Mouse (Mus musculus): ENCODE measurements at regions not wholly inside any gene's neighbourhood (a gene's known extent, or its start where the extent isn't known, plus 50 kb on each side); places are given as distances from the start of the nearest gene placed in this dataset.

DNA sequence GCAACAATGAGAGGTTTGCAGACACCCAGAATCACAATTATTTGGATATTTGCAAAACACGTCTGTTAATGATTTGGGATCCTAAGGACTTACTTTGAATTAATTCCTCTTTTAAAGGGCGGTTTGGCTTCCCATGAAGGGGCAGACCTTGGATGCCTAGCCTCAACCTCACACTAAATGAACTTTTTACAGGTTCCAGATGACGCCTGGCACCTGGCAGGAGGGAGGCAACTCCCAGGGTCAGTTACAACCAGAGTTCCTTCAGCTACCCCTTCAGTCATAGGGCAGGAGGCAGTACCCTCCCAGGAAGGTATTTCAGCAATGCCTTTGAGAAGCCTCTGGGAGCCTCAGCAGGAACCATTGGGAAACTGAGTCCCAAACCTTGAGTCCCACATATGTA is 57.9 kb upstream of the Stx18 start:
- no peak for DNase-seq (ENCODE audit: low spot score)

DNA sequence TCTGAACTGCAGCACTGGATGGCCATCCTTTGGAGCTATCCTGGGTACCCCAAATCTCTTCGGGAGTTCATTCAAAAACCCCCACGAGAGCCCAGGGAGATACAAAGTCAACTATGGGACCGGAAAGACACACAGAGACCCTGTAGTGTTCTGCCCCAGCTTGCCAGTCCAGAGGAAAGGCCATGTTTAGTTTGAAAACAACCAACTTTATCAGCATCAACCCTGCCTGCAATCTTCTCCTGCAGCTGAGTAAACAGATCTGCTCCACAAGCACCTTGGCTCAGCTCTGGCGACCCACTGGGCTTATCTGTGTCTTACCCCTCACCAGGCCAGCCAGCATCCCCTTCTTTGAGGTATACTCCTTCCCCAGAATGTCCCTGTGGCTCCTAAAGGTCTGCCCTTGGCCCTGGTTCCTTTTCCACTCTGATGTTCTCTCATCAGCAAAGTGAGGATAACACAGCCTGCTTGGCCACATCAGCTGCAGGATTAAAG is 61.6 kb upstream of the Stx18 start:
- DNase-seq (ENCODE audit: low spot score), result no peak

DNA sequence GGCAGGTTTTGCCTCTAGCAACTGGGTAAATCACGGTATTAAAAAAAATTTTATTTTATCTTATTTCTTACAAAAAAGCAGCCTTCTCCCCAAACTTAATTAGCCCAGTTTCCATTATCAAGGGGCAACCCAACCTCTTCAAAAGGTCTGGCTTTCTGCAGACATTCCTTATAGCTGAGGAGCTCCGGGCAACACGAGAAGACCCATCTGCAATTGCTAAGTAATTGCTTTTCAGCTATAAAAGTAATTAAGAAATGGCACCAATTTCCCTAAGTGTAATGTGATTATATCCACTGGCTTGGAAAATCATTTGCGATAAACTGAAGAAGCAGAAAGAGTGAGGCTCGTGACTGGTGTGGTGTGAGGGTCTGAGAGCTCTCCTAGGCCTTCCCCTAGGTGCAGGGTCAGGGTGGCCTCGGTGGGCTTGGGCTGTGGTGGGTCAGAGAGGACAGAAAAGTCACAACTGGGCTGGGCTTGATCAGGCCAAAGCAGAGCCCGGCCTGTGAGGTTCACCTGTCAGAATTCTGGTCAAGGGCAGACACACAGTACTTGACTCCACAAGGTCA is 65.5 kb upstream of the Stx18 start:
- DNase-seq (ENCODE audit: low spot score), result no peak

DNA sequence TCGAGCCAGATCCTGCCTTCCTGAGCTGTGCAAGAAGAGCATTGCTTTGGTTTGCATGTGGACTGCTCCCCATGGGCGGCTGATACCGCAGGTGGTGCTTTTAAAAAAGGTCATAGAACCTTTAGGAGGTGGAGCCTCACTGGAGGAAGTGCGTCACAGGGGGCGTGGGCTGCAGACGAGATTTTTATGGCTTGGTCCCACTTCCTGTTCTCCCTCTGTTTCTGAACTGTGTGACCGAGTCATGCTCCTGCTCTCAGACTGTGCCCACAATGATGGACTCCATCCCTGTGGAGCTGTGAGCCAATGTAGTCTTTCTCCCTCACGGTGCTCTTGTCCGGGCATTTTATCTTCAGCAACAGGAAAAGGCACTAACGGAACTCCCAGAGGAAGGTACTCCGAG is 66.8 kb upstream of the Stx18 start:
- no peak for DNase-seq (ENCODE audit: low spot score)

DNA sequence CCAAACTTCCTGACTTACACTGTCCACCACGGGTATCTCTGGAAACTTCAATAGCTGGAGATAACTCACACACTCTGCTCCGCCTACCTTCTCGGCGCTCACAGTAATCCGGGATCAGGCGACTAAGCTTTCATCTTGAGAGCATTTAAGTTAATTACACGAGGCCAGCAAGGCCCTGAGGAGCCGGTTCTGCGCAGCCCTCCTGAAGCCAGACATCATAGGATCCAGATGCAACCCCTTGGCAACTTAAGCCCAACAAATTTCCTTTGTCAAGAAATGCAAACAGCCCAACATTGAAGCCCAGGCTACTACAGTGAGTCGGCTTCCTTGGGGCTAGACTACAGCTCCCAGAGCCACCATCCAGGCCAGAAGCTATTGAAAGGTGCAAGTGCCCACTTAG is 69.9 kb upstream of the Stx18 start:
- no peak for DNase-seq (ENCODE audit: low spot score)

DNA sequence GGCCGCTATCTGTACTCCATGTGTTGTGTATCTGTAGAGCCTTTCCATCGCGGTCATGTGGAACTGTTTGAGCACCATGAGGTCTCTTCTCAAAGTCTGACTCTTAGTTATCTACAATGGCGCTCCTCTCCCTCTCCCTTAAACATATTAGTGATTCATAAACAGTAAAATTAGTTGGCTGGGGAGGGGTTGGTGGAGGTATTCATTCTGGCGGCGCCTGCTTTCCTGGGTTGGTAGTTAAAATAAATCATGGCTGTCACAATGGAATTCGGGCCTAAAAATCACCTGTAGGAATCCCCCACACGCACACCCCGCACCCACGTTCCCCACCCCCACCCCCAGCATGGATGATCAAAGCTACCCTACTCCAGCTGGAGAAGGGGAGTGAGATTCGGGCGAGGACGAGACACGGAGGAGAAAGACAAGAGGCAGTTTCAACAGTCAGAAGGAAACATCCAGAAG is 70.6 kb upstream of the Stx18 start:
- no peak for DNase-seq (ENCODE audit: low spot score)

DNA sequence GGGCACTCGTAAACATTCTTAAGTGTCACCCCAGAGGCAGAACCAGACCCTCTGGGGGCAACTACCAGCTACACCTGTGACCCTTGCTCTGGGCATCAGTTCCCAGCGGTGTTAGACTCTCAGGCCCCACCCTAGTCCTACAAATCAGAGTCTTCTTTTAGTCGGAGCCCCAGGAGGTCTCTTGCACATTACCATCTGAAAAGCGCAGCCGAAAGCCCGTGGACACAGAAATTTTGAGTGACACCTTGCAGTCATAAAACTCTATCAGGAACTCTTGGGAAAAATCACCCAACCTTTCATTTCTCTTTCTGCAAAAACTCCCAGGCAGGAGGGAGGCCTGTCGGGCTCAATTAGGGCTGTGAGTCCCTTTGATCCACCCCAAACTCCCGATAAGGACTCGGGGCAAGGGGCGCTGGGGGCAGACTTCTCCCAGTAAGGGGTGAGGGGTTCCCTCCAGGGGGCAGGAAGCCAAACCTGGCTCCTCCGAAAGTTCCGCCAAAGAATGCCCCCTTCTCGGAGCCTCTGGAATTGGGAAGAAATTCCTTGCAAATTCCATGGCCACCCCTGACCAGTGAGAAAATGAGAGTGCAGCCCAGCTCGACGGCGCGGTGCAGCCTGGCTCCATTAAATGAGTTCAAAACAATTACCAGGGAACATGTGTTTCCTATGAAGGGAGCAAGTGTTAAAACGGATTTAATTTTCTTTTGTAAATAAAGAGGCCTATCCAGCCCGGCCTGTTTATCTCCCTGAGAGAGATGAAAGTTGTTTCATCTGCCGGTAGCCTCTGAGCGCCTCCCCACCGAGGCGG is 71.2 kb upstream of the Stx18 start:
- no peak for DNase-seq (ENCODE audit: low spot score)

DNA sequence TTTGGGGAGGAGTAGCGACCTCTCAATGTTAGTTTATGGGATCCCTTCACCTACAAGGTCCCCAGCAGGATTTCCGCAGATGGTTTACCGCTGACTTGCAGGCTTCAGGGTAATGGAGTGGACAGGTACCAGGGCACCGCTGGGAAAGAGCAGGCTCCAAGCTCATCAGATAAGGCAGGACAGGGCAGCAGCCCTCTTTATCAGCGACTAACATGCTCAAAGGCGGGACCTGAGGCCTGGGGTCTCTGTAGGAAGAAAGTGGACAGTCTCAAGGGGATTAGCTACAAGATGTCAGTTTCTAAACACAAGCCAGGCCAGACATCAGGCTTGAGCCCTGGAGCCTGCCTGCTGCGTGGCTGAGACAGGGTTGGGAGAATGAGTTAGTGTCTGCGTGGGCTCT is 74.9 kb upstream of the Stx18 start:
- no peak for DNase-seq (ENCODE audit: low spot score)

DNA sequence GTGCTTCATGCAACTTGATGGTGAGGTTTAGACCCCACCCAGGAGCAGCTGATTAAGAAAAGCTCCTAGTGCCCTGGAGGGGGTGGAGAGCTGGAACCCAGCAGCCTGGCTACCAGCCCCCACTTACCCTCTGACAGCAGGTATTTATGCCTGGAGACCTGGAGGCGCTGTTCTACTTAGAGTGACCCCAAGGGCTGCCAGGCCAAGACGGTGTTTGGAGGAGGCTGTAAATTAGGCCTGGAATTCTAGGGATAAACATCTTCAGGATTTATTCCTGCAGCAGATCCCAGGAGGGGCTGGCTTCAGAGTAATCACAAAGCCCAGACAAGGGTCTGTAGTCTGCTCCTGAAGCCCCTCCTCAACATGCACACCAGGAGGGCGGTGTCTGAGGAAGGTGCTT is 76.0 kb upstream of the Stx18 start:
- DNase-seq (ENCODE audit: low spot score), result no peak

DNA sequence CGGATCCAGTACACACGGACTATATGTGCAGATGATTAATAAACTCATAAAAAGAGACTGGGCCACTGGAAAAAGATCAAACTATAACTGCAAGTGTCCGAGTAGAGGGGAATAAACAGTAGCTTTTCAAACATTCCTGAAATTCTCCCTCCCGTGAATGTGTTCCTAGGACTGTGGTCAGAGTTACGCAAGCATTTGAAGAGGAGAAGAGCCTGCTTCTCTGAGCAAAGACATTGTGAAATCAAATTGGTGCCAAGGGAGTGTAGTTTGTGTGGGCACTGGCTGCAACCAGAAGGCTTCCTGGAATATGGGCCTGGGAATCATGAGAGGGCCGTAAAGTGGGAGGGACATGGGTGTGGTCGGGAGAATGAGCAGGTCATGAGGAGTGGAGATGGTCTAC is 78.3 kb upstream of the Stx18 start:
- DNase-seq (ENCODE audit: low spot score), result no peak

DNA sequence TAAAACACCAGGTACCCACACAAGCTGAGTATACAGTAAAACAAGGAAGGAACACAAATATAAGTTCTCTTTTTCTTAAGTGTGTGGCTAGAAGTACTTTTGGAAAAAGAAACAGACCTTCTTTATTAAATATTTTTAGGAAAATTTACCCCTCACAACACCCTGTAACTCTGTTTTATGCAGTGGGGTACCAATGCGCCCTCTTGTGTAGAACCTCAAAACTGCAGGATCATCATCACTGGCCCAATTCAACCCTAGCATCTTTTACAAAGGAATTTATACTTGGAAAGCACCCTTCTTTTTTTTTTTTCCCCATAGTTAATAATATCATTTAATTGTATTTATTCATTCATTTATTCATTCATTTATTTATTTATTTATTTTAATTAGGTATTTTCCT is 86.4 kb upstream of the Stx18 start:
- DNase-seq (ENCODE audit: low spot score), result peak; percentile 12

DNA sequence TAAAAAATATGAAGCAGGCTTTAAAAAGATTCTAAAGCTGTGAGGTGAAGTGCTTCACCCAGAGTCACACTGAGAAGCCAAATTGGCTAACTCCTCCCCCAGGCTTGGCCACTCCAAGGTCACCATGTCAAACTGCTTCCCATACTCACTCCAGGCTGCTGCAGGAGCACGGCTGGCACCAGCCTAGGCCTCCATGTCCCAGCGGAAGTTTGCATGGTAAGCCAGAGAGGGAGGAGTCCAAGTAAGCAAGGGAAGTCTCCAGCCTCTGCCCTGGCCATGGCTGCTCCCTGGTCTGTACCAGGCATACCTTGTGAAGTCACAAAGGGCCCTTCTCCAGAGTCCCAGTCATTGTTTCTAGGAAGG is 105.8 kb upstream of the Stx18 start:
- DNase-seq (ENCODE audit: low spot score), result no peak

DNA sequence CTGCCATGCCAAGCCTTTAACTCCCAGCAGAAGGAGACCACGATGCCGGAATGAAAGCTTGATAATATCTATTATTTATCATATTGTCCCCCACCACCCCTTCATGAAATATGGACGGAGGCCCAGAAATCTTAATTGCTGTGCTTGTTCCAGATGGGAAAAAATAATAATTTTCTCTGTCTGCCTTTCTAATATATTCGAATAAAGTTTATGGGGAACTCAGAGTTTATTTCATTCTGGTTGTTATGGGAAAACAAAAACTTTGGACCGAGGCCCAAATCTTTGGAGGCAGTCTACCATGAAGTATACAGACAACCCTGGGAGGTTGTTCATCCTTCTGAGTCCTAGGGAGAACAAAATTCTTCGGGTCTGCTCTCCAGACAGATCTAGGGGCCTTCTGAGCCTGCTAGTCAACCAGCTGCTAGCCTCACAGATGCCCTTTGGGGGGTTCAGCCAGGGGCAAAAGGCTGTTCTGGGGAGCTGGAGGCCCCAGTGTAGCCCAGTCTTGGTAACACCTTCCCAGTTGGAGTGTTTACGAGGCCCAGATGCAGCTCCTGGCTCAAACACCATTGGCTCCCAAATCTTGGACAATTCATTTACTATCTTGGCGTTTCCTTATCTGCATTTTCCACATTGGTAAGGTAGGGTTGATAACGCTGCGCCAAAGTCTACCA is 106.3 kb upstream of the Stx18 start:
- DNase-seq (ENCODE audit: low spot score), result no peak

DNA sequence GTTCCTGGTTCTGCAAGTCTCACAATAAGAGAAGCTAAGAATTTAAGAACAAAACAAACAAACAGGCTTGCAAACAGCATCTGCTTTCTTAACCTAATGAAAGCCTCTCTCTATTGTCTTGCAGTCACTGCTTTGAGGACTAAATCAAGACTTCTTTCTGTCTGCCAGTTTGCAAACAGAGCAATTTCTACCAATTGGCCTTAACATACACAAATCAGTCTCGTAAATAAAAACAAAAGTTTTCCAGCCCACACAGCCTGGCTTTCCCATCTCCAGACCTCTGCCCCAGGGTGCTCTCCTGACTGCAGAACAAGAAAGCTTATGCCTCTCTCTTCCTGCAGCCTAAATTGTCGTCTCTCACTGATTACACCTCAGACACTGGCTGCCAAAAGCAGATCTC is 96.1 kb upstream of the Msx1 start:
- no peak for DNase-seq (ENCODE audit: low spot score)

DNA sequence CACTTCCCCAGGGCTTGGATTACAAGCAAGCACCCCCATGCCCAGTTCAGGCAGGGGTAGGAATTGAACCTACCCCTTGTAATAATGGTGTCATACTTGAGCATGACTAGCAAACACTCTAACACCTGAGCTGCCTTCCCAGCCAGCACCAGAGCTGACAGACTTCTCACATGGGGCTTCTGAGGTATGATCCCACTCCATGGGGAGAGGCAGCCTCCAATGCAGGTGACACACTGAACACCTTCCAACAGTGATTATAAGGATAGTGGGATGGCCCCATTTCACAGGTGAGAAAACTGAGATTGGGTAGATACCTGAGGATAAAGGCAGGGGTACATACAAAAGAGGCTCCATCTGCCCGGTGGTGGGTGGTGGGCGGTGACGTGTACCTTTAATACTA is 94.7 kb upstream of the Msx1 start:
- DNase-seq (ENCODE audit: low spot score), result no peak

DNA sequence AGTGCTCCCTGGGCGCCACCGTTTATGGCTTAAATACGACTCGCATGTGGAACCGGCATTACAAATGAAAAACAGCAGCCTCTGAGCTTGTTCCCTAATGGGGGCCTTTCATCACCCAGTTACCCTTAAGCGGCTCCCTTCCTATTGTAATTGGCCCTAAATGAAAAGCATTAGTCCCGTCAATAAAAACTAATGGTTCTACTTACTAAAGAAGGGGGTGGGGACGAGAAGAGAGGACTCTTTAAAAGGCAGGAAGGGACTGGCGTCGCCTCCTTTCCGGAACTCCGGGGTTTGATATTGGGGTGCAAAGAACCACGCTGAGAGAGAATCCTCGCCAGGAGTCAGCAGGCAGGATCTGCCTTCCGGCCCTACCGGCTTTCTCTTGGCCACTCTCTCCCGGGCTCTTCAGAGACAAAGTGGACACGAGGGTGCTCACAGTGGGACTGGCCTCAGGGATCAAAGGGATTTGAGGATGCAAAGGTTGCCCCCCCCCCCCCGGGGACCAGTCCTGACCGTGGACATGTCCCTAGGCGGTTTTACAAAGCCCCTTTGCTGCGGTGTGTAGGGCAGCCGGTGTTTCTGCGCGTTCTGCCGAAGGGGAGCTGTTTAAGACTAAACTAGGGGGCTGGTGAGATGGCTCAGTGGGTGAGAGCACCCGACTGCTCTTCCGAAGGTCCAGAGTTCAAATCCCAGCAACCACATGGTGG is 93.8 kb upstream of the Msx1 start:
- no peak for DNase-seq (ENCODE audit: low spot score)

DNA sequence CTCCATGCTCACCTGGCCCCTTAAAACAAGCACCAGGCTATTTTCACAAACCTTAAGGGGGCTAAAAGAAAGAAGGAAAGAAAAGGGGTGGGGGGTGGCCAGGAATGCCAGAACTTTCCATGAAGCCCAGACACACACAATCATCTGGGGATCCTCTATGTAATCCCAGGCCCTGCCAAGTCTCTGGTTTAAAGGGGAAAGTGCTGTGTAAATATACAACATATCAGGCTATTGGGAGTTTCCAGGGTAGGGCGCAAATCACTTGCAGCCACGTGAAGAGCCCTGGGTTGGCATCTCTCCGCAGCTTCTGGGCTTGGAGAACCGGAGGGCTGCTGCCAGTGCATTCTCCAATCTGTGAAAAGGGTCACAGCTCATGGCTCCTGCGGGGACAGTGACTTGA is 92.8 kb upstream of the Msx1 start:
- DNase-seq (ENCODE audit: low spot score), result no peak

DNA sequence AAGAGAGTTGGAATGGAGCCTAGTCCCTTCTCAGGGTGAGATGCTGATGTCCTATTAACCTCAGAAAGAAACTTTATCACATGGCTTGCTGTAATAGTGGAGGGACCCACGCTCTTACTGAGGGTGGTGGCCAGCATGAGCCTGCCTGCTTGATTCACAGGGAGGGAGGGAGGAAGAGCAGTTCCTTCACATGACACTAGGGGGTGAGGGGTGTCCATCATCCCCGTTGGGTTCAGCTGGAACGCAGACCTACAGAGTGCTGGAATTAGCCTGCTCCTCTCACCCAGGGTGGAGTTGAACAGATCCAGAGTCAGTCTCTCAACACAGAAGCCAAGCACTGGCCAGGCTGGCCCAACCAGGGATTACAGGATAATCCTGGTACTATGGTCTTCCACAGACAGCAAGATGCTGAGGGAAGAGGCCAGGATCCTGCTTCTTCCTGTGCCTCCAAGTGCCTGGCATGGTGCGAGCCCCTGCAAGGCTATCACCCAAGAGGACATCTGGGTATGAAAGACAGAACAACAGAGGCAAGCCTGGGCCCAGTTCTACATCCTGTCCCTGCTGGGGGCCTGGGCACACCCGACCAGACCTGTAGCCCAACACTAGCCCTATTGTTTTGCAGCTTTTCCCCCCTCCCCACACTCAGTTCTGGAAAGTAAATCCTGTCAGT is 80.4 kb upstream of the Msx1 start:
- no peak for DNase-seq (ENCODE audit: low spot score)

DNA sequence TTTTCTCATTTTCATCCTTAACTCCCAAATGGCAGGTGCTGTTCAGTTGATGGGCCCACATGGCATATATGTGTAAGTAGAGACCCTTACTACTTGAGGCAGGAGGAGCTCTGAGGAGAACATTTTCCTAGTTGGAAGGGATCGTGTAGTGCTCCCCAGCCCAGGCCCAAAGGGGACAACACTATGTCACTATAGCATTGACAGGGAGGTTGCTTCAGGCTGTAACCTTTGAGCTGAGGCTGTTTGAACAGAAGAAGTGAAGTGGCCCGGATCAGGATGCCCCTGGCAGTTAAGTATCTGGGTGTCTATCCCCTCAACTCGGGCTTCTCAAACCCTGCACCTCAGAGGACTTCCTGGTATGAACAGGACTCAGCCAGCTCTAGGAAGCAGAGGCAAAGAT is 79.5 kb upstream of the Msx1 start:
- no peak for DNase-seq (ENCODE audit: low spot score)

DNA sequence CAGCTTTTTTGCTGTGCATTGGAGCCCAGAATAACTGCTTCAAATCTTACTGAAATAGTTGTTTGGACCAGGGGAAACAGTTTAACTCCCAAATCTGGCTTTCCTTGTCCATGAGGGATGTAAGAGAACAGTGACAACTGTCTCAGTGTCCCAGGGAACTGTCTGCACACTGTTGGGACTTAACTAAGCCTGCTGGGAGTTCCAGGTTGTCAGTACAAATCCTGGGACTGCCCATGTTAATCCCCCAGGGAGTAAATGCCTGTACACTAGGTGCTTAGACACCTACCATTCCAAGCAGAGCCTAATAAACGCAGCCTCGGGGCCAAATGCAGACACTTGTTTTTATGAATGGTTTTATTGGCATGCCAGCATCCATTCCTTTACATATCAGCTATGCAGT is 78.4 kb upstream of the Msx1 start:
- DNase-seq (ENCODE audit: low spot score), result no peak

DNA sequence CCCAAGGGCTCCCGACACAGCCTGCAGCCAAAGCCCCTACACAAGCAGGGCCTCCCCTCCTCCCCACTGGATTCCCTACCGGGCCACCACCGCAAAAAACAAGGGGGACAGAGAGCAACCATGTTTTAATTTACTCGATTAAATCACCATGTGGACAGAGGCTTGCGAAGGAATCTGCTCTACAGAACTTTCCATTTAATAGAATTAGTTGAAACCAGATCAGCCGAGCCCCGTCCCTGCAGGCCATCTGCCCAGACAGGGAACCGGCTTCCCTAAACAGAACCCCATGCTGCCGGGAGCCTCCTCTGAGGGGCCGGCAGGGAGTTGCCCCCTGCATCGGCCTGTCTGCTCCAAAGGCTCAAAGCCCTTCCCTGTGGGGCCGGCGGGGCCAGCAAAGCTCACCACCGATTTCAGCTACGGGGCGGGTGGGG is 77.5 kb upstream of the Msx1 start:
- no peak for DNase-seq (ENCODE audit: low spot score)

DNA sequence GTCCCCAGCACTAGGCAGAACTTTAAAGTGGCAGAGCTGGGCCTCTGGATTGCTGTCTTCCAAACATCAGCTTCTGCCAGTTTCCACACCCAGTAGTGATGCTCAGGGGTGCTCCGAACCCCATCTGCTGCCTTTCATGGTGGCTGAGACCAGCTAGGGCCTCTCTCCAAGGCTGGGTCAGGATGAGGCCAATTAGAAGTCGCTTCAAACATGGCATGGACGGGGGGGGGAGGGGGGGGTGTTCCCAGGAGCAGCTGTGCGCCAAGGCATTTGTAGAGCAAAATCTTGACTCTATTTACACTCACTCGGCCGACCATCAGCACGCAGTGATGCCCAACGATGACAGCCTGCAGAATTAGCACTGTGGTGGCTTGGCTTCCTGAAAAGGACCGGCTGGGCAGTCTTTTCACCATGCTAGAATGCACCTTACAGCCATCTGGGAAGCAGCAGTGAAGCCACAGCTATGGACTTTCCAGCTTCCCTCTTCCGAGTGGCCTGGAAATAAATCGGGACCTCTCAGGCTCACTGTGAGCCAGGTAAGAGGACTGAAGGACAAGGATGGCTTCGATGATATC is 73.7 kb upstream of the Msx1 start:
- DNase-seq (ENCODE audit: low spot score), result no peak

Data from c-Kit-positive CD71-positive TER-119-positive erythroid progenitor cells, embryonic 14.5 days (primary cell).